Mouse (Mus musculus) inflammation-experienced regulatory T-cells, adult 6 months (primary cell): ENCODE measurements around the gene Lrg1. TPM values are rescaled to one million over a fixed set of nuclear protein-coding genes. Genes with fewer than 3 reads are reported as not detected.
A peak's percentile ranks its signal among the peaks of the same experiment; 100 is the strongest.

ENCODE experiments used
- ATAC-seq: one replicate; pipeline ENCODE4 v1.8.0; 2017
- polyA plus RNA-seq, 3 experiments: library from polyadenylated mRNA; unstranded; fragments of 100-300 nt; shearing (Covaris generic); gene quantifications; one replicate each; pipeline ENCODE4 v1.2.1; 2017

Gene Lrg1
- polyA plus RNA-seq: not detected

DNA sequence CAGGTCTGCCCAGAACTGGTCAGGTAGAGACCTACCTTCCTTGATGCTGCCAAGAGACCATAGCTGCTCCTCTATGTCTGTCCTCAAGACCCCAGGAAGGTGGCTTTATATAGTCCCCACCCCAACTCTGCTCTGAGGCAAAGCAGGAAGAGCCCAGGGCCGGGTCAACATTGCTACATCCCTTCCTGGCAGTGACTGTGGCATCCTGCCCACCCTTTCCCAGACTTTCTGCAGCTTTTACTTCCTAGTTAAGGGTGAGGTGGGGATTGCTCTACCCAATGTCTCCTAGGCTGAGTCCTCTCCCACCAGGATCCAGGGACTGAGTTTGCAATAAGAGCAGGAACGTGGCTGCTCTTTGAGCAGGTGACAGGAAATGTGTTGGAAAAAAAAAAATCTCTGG lies at the start of gene Lrg1:
Lrg1 (minus strand) TSS at position 176 of the 400 bp plus-strand sequence.
- no peak for ATAC-seq

DNA sequence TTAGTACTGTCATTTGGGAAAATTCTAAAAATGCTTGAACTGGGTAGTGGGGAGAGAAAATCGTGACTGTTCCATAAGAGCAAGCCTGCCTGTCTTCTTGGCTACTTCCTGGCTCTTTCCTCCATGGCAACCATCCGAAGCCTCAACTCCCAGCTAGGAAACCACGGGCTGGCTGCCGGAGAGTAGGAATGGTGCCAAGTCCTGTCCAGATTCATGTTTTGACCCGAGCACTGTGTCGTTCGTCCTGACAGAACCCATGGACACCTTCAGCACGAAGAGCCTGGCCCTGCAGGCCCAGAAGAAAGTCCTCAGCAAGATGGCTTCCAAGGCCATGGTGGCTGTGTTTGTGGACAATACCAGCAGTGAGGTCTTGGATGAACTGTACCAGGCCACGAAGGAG lies 49.7 kb upstream of the Lrg1 start:
- ATAC-seq: no peak

DNA sequence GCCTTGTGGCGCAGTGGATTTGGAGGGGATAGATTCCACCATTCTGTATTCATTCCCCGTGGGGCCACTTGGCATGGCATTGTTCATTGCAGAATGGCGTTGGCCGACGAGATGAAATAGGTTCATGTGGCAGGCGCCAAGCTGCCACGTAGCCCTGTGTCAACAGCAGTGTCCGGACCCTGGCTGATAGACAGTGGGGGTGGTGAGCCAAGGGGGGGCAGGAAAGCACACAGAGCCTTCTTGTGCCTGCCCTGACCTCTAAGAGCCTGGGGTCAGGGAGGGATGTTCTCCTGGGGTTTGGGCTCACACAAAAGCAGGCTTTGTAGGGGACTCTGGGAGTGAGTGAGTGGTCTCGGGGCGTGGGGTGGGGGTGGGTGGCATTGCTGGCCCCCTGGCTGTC lies 48.8 kb upstream of the Lrg1 start:
- ATAC-seq: no peak

DNA sequence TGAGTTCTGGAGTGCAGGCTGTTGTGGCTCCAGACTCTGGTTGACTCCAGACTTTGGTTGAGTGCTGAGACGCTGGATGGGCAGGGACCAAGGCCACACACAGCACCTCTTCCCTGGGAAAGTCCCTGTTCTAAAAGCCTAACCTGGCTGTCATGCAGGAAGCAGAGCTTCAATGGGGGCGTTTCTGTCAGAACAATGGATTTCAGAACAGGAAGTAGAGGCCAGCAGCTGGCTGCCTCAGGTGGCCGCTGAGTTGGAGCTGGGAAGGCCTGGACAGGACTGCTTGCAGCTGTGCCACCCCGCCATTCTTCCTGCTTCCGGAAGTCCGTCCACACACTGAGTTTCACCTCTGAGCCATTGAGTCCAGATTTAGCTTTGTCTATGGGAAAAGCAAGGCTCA lies 48.0 kb upstream of the Lrg1 start:
- ATAC-seq: peak; percentile 82

DNA sequence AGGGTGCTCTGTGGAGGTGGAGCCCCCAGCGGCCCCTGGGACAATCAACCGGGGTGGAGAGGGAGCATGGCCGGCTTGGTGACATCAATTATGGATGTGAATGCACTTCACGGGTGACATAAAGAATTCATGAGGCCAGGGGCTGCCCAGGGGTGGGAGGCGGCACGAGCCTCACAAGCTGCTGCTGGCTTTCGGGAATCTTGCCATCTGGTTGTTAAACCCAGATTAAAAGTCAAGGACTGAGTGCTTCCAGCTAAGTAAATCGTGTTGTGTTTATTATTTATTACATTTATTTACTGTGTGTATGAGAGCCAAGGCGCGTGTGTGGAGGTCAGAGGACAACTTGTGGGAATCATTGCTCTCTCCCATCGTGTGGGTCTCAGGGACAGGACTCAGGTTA lies 43.9 kb upstream of the Lrg1 start:
- ATAC-seq: no peak

DNA sequence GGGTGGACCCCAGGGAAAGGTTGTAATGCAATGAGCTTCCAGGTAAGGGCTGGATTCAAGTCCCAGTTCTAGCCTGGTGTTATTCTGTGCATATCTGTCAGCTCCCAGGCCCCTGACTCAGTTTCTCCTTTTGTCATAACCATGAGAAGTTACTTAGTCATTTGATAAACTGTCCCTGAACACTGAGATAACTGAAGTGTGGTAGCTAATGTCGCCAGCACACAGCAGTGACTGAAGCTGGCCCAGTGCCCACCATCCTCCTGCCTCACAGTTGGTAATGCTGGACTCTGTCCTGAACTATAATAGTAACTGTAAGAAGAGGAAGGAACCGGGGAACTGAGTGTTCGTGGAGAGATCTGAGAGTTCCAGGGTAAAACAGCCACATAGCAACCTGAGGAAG lies 42.7 kb upstream of the Lrg1 start:
- ATAC-seq: no peak

DNA sequence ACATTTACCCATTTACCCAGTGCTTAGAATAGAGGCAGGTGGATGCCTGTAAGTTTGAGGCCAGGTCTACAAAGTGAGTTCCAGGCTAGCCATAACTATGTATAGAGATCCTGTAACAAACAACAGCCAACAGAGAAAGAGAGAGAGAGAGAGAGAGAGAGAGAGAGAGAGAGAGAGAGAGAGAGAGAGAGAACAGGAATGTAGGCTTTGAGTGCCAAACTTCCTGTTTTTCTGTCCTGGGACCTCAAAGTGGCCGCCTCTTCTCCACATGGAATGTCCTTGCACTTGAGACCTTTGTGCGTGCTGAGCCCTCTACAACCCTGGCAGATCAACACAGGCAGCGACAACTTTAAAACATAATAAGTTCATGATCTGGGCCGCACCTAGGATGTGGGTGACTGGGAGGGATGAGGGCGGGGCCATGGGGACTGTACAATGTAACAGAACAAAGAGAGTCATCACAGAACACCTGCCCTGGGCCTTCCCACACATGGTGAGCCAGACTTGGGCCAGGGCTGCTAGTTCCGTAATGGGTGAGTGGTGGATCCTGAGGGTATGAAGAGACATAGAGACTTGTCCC lies 41.8 kb upstream of the Lrg1 start:
- peak; percentile 82 for ATAC-seq

DNA sequence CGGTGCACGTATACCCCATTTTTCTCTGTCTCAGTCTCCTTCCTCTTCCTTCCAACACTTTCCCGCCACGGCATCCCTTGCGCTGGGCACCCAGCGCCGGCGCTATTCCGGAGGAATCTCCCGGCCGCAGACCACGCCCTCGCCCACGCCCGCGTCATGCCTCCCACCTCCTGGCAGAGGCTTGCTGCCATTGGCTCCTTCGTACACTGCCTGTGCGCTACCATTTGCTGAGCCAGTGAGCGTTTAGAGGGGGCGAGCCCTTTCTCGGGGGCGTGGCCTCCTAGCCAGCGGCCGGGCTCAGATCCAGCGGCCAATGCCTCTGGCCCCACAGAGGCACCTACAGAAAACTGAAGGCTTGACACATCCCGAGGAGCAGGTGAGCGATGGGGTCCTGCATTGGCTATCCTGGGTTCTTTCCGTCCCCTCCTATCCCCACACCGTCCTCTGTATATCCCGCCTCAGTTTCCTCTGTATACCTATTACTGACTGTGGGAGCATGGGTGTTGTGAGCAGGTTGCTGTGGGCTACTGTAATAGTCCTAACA lies 40.5 kb upstream of the Lrg1 start, which contains the start of gene Tnfaip8l1:
Tnfaip8l1 (plus strand) TSS at position 247 of the 544 bp plus-strand sequence.
- peak; percentile 90 for ATAC-seq

DNA sequence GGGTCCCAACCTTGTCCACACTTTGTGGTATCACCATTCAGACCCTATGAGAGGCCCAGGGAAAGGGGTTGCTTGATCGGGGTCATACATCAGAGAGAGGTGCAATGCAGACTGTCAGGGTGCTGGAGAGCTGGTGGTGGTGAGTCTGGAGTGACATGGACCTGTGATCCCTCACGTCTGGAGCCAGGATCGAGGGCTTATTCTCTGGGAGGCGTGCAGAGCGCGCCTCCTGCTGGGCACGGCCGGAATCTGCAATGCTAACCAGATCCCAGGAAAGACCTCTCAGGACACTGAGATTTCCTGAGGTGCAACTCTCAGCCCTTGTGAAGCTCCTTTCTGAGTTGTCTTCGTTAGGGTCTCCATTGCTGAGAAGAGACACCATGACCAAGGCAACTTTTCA lies 37.9 kb upstream of the Lrg1 start:
- ATAC-seq: no peak

DNA sequence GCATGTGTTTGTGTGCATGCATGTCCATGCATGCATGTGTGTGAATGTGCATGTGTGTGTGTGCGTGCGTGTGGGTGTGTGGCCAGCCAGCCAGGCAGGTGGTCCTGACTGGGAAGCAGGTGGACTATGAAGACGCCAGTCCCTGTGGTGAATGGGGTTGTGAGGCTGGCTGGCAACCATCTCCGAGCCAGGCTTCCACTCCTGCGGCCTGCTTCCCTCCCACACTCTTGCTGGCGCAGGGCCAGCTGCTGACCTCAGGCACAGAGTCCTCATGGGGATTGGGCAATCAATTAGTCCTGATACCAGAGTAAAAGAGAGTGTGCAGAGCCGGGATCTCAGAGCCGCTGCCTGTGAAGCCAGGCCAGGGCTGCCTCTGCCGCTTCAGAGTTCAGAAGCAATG lies 31.8 kb upstream of the Lrg1 start:
- no peak for ATAC-seq

DNA sequence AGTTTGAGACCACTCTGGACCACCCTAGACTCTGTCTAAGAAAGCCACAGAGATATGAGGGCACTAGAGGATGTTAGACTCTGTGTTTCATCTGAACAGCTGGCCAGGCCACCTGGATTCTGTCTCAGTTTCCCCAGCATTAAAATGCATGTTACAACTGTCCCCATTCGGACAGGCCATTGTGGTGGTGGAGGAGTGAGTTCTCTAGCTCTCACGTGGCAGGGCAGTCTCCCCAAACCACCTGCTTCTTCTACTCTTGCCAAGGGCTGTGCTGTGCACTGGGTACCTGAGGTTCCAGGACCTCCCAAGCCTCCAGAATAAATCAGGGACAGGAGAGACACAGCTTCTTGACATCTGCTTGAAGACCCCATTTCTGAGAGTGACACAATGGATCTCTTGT lies 28.1 kb upstream of the Lrg1 start:
- no peak for ATAC-seq

DNA sequence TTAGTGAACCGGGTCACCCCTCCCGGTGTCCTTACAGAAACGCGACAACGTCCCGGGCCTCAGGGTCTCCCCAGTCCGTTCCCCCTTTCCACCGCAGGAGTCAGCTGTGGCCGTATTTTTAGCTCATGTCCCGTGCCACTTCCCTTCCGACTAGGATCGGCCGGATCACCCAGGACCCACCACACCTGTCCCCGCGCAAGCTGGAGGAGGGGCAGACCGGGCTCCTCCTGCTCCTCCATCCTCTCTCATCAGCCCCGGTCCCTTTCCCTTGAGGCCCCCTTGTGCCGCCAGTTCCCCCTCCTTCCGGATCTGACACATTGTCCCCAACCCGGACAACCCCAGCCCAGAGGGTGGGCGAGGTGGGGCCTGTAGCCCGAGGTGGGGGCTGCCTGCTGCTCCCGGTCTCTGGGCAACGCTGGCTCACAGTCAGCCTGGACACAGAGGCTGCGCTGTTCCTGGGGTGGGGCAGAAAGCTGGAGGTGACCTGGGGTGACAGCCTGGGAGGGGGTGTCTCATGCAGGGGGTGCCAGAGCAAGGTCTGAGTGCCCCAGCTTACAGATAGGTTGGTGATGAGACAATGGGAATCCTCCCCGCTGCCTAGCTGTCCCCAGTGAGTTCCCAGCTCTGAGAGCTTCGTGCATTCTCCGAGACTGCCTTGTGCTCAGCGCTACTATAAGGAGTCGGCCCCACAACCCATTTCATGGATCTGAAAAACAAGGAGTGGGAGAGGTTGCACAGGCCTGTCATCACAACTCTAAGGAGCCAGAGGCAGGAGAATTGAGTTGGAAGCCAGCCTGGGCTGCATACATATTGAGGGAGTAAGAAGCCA lies 27.2 kb upstream of the Lrg1 start:
- ATAC-seq: no peak

DNA sequence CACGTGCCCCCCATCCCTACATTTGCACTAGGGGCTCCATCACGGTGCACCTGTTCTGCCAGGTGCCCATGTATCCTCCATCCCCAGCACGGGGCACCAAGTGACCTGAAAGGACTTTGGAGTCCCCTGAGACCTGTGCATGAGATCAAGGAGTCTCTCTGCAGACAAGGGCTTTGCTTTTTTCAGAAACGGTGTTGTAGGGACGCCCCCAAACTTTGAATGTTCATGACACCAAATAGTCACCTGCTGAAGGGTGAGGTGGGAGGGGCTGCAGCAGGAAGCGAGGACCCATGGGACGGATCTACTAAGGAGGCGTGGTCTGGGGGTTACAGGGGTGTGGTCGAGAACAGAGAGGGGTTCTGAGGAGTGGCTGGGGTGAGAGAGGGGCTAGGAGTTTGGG lies 26.5 kb upstream of the Lrg1 start:
- no peak for ATAC-seq

DNA sequence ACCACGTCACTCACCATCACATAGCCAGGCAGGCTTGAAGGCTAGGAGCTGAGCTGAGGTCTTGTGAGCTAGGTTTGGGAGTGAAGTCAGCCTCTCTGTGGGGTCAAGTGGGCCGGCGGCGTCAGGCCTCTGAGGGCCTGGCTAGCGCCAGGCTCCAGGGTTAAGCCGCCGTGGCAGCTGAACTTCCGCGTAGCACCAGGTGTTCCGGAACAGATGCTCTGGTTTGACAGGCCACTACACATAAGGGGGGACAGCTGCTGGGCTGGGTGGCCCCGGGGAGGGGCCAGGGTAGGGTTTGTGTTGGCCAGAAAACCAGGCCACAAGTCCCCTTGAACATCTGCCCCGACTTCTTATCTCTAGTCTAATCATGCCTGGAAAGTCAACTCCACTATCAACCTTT lies 25.6 kb upstream of the Lrg1 start:
- no peak for ATAC-seq

DNA sequence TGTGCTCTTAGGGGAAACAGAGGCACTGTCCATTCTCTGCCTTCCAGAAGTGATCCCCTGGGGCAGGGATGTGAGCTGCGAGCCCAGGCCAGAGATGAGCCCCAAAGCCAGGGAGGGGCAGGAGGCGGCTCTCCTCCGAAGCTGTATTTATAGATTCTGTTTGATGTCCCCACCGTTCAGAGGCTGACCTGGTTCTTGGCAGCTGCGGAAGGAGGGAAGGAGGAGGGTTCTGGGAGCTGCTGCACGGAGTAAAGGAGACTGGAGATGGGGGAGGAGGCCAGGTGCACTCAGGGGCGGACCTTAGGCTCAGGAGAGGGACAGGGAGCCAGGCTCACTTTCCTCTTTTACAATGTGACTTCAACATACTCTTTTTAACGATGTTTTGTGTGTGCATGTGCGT lies 24.3 kb upstream of the Lrg1 start:
- ATAC-seq: no peak

DNA sequence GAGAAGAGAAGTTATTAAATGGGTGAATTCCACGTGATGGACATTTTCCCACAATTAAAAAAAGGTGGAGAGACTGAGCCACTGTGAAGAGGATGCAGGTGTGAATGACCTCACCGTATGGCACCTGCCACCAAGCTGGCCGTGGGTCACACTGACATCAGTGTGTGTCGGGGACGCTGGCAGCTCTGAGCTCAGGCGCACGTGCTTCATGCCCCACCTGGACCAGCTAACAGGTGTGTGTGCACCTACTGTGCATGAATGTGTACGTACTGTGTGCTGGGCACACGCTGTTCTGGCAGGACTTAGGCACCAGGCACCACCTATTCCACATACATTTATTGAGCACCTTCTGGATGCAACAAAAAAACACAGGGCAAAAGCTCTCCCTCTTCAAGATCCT lies 22.7 kb upstream of the Lrg1 start:
- ATAC-seq: no peak

DNA sequence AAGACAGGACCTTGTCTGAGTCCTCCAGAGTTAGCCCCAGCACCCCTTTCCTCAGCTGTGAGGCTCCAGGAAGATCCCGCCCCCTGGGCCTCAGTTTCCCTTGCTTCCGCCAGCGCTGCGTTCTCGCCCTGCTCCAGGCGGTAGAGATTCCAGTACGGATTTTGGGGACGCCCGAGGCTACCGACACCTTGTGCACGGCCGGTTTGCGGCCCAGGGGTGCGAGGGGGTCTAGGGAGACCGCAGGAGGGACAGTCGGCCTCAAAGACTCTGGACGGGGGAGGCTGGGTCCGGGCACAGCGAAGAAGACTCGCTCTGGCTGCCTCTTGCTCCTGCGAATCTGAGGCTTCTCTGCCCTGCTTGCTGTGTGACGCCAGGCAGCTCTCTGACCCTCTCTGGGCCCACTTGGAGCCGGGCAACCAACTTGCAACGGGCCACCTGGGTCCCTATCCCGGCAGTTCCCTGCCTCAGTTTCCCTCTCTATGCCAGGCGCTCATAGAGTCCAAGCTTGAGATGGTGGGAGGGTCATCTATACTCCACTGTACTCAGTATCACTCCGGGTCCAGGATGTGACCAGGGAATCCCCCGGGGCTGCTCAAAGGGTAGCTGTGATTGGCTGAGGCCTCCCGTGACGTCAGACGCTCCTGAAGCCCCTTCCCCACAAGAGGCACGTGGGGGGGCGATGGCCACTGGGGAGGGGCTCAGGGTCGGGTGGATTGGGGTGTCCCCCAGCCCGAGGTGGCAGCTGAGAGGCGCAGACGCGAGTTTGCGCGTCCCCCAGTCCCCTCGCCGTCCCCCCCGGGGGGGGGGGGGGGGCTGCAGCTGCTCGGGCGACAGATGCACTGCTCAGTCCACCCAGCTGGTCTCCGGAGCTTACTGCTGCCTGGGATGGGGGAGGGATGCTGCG lies 20.2 kb upstream of the Lrg1 start:
- ATAC-seq: no peak

DNA sequence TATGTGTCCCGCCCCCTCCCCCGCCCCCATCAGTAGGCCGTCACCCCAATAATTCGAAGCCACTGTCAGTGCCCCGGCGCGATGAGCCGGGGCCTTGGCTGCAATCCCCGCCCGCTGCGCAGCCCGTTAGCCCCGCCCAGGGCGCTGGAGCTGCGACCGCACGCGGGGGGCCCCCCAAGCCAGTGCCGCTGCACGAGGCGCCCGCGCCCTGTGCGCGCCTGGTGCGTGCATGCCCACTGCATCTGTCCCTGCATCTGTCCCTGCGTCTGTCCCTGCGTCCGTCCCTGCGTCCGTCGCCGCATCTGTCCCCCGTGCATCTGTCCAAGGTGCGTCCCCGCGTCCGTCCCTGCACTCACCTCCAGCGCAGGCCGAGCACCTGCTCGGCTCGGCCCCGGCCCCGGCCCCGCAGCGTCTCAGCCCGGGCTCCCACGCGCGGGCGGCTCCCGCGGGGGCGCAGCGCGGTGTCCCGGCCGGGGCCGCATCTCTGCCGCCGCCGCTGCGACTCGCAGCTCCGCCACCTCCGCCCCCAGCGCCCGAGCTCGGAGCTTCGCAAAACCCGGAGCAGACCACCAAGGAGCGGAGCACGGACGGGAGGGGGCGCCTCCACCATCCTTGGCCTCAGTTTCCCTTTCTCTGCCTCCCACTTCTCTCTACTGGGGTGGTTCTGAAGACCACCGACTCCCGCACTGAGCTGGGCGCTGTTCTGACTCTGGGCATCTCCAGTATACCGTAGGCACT lies 18.2 kb upstream of the Lrg1 start, which contains the start of gene Sema6b:
Sema6b (minus strand) TSS at position 486 of the 738 bp plus-strand sequence.
- ATAC-seq: peak; percentile 55

DNA sequence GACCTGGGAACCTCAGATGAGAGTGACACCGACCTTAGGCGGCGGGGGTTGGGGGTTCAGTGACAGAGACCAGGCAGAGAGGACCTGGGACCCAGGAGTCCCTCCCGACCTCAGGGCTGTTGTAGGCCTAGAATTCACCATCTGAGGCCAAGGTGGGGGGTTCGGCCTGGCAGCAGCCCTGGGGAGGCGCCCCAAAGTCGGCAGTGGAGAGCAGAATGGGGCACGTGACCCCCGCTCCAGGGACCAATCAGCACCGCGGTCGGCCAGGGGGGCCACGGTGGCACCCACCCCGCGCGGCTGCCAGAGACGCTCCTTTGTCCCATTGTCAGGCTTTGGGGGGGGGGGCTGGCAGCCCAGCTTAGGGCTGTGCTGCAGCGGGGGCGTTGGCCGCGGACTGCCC lies 17.6 kb upstream of the Lrg1 start:
- no peak for ATAC-seq

DNA sequence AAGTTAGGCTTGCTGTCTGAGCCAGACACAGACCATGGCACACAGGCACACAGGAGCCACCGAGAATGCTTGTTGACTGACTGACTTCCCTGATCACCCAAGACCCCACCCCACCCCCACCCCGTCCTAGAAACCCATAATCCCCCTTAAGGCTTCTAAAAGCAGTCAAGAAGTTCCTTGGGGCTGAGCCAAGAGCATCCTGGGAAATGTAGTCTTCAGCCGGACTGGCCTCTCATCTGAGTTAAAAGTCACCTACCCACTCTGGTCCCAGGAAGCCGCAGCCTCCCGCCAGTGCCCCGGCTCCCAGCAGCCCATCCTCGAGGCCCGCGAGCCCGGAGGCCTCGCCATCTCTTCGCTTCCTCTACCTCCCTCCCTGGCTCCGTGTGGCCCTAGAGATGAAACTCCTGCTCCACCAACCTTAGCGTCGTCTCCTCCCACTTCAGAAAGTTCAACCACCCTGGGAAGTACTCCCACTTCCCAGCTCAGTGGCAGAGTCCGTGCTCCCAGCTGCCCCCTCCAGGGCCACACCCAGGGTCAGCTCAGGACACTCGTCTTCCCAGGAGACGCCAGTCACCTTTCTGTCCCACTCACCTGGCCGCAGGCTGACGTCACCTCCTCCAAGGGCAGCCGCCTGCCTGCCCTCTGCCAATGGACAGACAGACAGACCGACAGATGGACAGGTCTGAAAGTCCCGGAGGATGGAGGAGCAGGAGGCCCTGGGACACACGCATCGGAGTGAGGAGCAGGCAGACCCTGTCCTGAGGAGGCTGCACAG lies 16.2 kb upstream of the Lrg1 start:
- ATAC-seq: no peak

DNA sequence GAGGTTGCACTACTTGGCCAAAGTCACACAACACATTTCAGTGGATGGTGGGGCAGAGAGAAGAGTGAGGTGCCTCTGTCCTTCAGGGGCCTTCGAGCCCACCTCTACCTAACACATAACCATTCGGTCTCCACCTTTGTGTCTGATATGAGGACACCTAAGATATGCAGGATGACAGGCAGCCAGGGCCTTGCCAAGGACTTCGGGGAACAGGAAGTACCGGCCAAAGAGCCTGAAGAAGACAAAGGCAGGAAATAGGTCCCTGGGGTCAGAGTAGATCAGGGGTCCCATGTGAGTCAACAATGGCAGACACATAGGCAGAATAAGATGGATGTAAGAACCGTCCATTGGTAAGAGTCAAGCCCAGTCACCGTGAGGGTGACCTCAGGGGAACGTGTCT lies 14.8 kb upstream of the Lrg1 start:
- no peak for ATAC-seq
